10 mouse cellular contexts compared by ENCODE assay signal in genomic region chr19:32710288-32710687, GRCm38 (mm10). TPM values are rescaled to one million over a fixed set of nuclear protein-coding genes. Genes with fewer than 3 reads are reported as not detected.
A peak's percentile ranks its signal among the peaks of the same experiment; 100 is the strongest.
DNase-seq lines count a peak whose midpoint lies in the region; ATAC-seq and TF ChIP-seq lines count a peak whose summit lies in the region.
"Had no signal": no experiment of that assay in that cellular context is flagged by ENCODE, and none has a peak within 500 bp of the region (broad histone marks: within the 10 kb centered on the region; RNA-seq: fewer than 3 reads in every experiment).

No protein-coding gene starts in this region.

- peak overlapping the region; percentile 86; the same call in 1 of the 2 replicates for H3K4me2 ChIP-seq in liver, embryonic 14.5 days (ENCODE audit: low read depth)

- H3K9ac ChIP-seq in liver, embryonic 14.5 days (replicated peaks) = no peak overlapping the region

- H3K27ac ChIP-seq in liver, embryonic 14.5 days = no peak overlapping the region
- H3K27ac ChIP-seq: heart, embryonic 10.5 days had no signal

- peak; percentile 73 for DNase-seq in CD4-positive, CD25-positive, alpha-beta regulatory T cell, adult 2 months (ENCODE audit: low read depth, low spot score)
- peak; percentile 13 for DNase-seq in layer of hippocampus, adult 11-12 months (ENCODE audit: low spot score)
- no peak for DNase-seq in layer of hippocampus, postnatal 25 days (ENCODE audit: extremely low spot score in 1 of 2, low spot score in 1 of 2)
- peak; percentile 70 for DNase-seq in MN1 (ENCODE audit: low spot score)
- DNase-seq in liver, embryonic 14.5 days (ENCODE audit: low read depth in 3 of 3, low spot score in 3 of 3) = peak in 1 of 3 experiments; percentile 13
- DNase-seq in right cerebral cortex, postnatal 25 days = no peak
- DNase-seq in right cerebral cortex, postnatal 10 days (ENCODE audit: low spot score in 2 of 2) = no peak
- DNase-seq: cerebellum, adult 11 months had no signal

- no peak for TF ChIP-seq EP300 in liver, embryonic 14.5 days (IDR thresholded peaks at IDR 0.05; ENCODE audit: low read depth)

- H3K9me3 ChIP-seq in liver, embryonic 14.5 days (ENCODE audit: control insufficient read depth, low read length) = no peaks in the 10 kb centered on the region
- H3K9me3 ChIP-seq: heart, embryonic 10.5 days had no signal

- H3K4me1 ChIP-seq in liver, embryonic 14.5 days (replicated peaks; ENCODE audit: control insufficient read depth in 2 of 2, insufficient read depth in 2 of 2, low read length in 1 of 2) = peaks cover 8 to 9% of the 10 kb centered on the region in 2 experiments

- TF ChIP-seq CTCF in liver, embryonic 14.5 days (IDR thresholded peaks at IDR 0.05; ENCODE audit: low read depth) = peak; percentile 36; the same call in 1 of the 2 replicates

- H3K27me3 ChIP-seq in liver, embryonic 14.5 days (ENCODE audit: control insufficient read depth, insufficient read depth, low read length) = no peaks in the 10 kb centered on the region

- H3K4me3 ChIP-seq in liver, embryonic 14.5 days (ENCODE audit: insufficient read depth in 1 of 2, low read depth in 2 of 2, low read length in 2 of 2) = no peak overlapping the region

- WGBS in liver, embryonic 14.5 days (ENCODE audit: insufficient replicate concordance) = 45% methylated on average over 3 of the region's 3 CpGs

- no peak for ATAC-seq in CD4-positive, CD25-positive, alpha-beta regulatory T cell, adult 4 months
- no peak for ATAC-seq in liver, embryonic 14.5 days (ENCODE audit: insufficient read depth)

- H3K36me3 ChIP-seq in liver, embryonic 14.5 days (replicated peaks; ENCODE audit: control insufficient read depth, insufficient read depth, low read depth) = peaks cover 2% of the 10 kb centered on the region; the same call in 1 of the 2 replicates

RNA-seq across cellular contexts. Expression of gene Atad1, which starts 29.3 kb away (rescaled TPM):
- 10 to 100 TPM; 85.5 to 94.9 TPM for polyA plus RNA-seq in CD4-positive, CD25-positive, alpha-beta regulatory T cell, adult 4 months (2017; shearing (Covaris generic))
- 100 to 1,000 TPM in 1 of 2 experiments, 10 to 100 TPM in 1; 97.1 to 105 TPM for total RNA-seq in layer of hippocampus, postnatal 25 days (2021)
- 6.5 and 9.9 TPM in 2 replicates for polyA plus RNA-seq in liver, embryonic 14.5 days (2012; rRNA removed)
- polyA plus RNA-seq in liver, embryonic 14.5 days (2014; fragmentation: Nextera tagmentation; extraction: Ambion mirVana) = 20.9 and 22.3 TPM in 2 replicates

RNA-seq across cellular contexts. Expression of gene Pten, which starts 47.0 kb away (rescaled TPM):
- 10 to 100 TPM; 12.8 to 17.3 TPM for polyA plus RNA-seq in CD4-positive, CD25-positive, alpha-beta regulatory T cell, adult 4 months (2017; shearing (Covaris generic))
- total RNA-seq in layer of hippocampus, postnatal 25 days (2021) = 100 to 1,000 TPM; 111 to 117 TPM
- 3.1 and 4.3 TPM in 2 replicates for polyA plus RNA-seq in liver, embryonic 14.5 days (2012; rRNA removed)
- polyA plus RNA-seq in liver, embryonic 14.5 days (2014; fragmentation: Nextera tagmentation; extraction: Ambion mirVana) = 3.5 and 3.9 TPM in 2 replicates

Comparison
In these comparisons a context has a peak if more than half of its experiments do, and no peak if none do; other contexts are left out.
1. DNase-seq: peak in CD4-positive, CD25-positive, alpha-beta regulatory T cell, adult 2 months (single experiment), layer of hippocampus, adult 11-12 months (single experiment) and MN1 (single experiment); none in layer of hippocampus, postnatal 25 days (0 of 2), right cerebral cortex, postnatal 25 days (single experiment) and right cerebral cortex, postnatal 10 days (0 of 2).